Mouse (Mus musculus) liver, embryonic 15.5 days (tissue): Measurements from ENCODE around the gene Rab43. TPM values are rescaled to one million over a fixed set of nuclear protein-coding genes. Genes with fewer than 3 reads are reported as not detected.
"Not testable (repeated sequence)": the region's sequence is repeated elsewhere in the genome, so short reads cannot be mapped to it uniquely, and the experiment has no call there.

ENCODE experiments used
- ATAC-seq: fragments of 200-750 bp; cut with Nextera tagmentation; 2 replicates; pipeline ENCODE4 v1.8.0; 2017; ENCODE audit warnings: moderate number of reproducible peaks, mild to moderate bottlenecking, moderate library complexity; ENCODE audit not compliant: insufficient read depth
- H3K27ac ChIP-seq: fragments of 300-500 bp; sonication (generic); replicated peaks from 2 replicates; pipeline ENCODE4 v1.5.1; 2015; ENCODE audit warnings: mild to moderate bottlenecking, inconsistent platforms
- H3K27me3 ChIP-seq: fragments of 300-500 bp; sonication (generic); 2 replicates; pipeline ENCODE4 v1.6.1; 2015; ENCODE audit warnings: mild to moderate bottlenecking, inconsistent platforms
- H3K36me3 ChIP-seq: fragments of 300-500 bp; sonication (generic); replicated peaks from 2 replicates; pipeline ENCODE4 v1.6.1; 2015; ENCODE audit warnings: moderate library complexity, mild to moderate bottlenecking, inconsistent platforms
- H3K4me1 ChIP-seq: fragments of 300-500 bp; sonication (generic); replicated peaks from 2 replicates; pipeline ENCODE4 v1.6.1; 2015; ENCODE audit warnings: inconsistent platforms
- H3K4me2 ChIP-seq: fragments of 300-500 bp; sonication (generic); 2 replicates; pipeline ENCODE4 v1.6.1; 2015; ENCODE audit warnings: moderate library complexity, mild to moderate bottlenecking, inconsistent platforms
- H3K4me3 ChIP-seq: fragments of 300-500 bp; sonication (generic); replicated peaks from 2 replicates; pipeline ENCODE4 v1.5.1; 2015; ENCODE audit warnings: mild to moderate bottlenecking, inconsistent platforms
- H3K9ac ChIP-seq: fragments of 300-500 bp; sonication (generic); 2 replicates; pipeline ENCODE4 v1.6.1; 2015; ENCODE audit warnings: moderate library complexity, mild to moderate bottlenecking, inconsistent platforms
- H3K9me3 ChIP-seq: fragments of 300-500 bp; sonication (generic); replicated peaks from 2 replicates; pipeline ENCODE4 v1.6.1; 2016; ENCODE audit warnings: inconsistent platforms
- WGBS: fragments of 180-500 bp; shearing (Covaris S2); methylation state at CpG from one replicate; pipeline ENCODE4 v1.1.7; 2015; ENCODE audit warnings: mixed read lengths; ENCODE audit not compliant: insufficient replicate concordance; 5-methylcytosine and 5-hydroxymethylcytosine counted together
- polyA plus RNA-seq: library from polyadenylated mRNA; unstranded; fragments of >200 nt; fragmentation: Nextera tagmentation; extraction: Ambion mirVana; gene quantifications from 2 replicates; pipeline ENCODE4 v1.2.1, GENCODE M21; 2015

The Rab43 gene
- polyA plus RNA-seq, 1 experiment from 2014 or later = 33.2 TPM

GRCm38 (mm10) chr6:87770626-87771025 is 41.3 kb downstream of the Rab43 start:
- Histone ChIP-seq H3K4me1 (peaks cover 2% of the 10 kb centered on the region), H3K4me2 (no peak overlapping the region), H3K27ac (no peak overlapping the region), H3K9ac (no peak overlapping the region), H3K9me3 (no peaks in the 10 kb centered on the region), H3K36me3 (no peaks in the 10 kb centered on the region), H3K27me3 (no peaks in the 10 kb centered on the region), H3K4me3 (no peak overlapping the region)
- 39% methylated on average over 8 of the region's 8 CpGs for WGBS
- ATAC-seq = peak; percentile 42; the same call in 1 of the 2 replicates

GRCm38 (mm10) chr6:87764296-87764695 is 47.7 kb downstream of the Rab43 start:
- H3K36me3 ChIP-seq, H3K4me3 ChIP-seq, H3K27ac ChIP-seq, ATAC-seq, H3K9me3 ChIP-seq, H3K27me3 ChIP-seq, H3K9ac ChIP-seq, H3K4me2 ChIP-seq: not testable (repeated sequence)
- WGBS = 79% methylated on average over 2 of the region's 2 CpGs
- H3K4me1 ChIP-seq = peaks cover 36% of the 10 kb centered on the region

GRCm38 (mm10) chr6:87763376-87764280 is 48.3 kb downstream of the Rab43 start:
- Histone ChIP-seq H3K36me3 (no peaks in the 10 kb centered on the region), H3K4me1 (peaks cover 36% of the 10 kb centered on the region), H3K27ac (peak overlapping the region; percentile 87), H3K27me3 (no peaks in the 10 kb centered on the region), H3K4me3 (no peak overlapping the region; the same call in 1 of the 2 replicates), H3K9ac (peak overlapping the region; percentile 33; the same call in 1 of the 2 replicates), H3K9me3 (no peaks in the 10 kb centered on the region), H3K4me2 (peak overlapping the region; percentile 51)
- WGBS = 40% methylated on average over 4 of the region's 4 CpGs
- ATAC-seq = peak; percentile 99

- no peaks in the 10 kb centered on the region for H3K27me3 ChIP-seq
- H3K9me3 ChIP-seq = no peaks in the 10 kb centered on the region
- 78% methylated on average over 5 of the region's 5 CpGs for WGBS
- no peak overlapping the region for H3K4me2 ChIP-seq
- no peak for ATAC-seq
- no peaks in the 10 kb centered on the region for H3K36me3 ChIP-seq
- peak overlapping the region; percentile 87 for H3K27ac ChIP-seq
- no peak overlapping the region for H3K9ac ChIP-seq
- no peak overlapping the region for H3K4me3 ChIP-seq
- H3K4me1 ChIP-seq = peaks cover 36% of the 10 kb centered on the region
These were observed 49.8 kb downstream of the Rab43 start for GRCm38 (mm10) chr6:87762161-87762560.

GRCm38 (mm10) chr6:87759850-87760249 is 52.1 kb downstream of the Rab43 start:
- WGBS = 48% methylated on average over 3 of the region's 3 CpGs

GRCm38 (mm10) chr6:87759404-87759803 is 52.6 kb downstream of the Rab43 start:
- no peaks in the 10 kb centered on the region for H3K36me3 ChIP-seq
- H3K9ac ChIP-seq = no peak overlapping the region
- WGBS = 58% methylated on average over 3 of the region's 3 CpGs
- no peaks in the 10 kb centered on the region for H3K9me3 ChIP-seq
- H3K27ac ChIP-seq = peak overlapping the region; percentile 53
- no peaks in the 10 kb centered on the region for H3K27me3 ChIP-seq
- H3K4me3 ChIP-seq = no peak overlapping the region
- H3K4me2 ChIP-seq = peak overlapping the region; percentile 17
- ATAC-seq = no peak
- H3K4me1 ChIP-seq = peaks cover 43% of the 10 kb centered on the region

More at GRCm38 (mm10) chr6:87759850-87760249, 52.1 kb downstream of the Rab43 start:
- H3K27me3 ChIP-seq = no peaks in the 10 kb centered on the region
- H3K9me3 ChIP-seq = no peaks in the 10 kb centered on the region
- ATAC-seq = no peak
- peak overlapping the region; percentile 53 for H3K27ac ChIP-seq
- no peak overlapping the region for H3K9ac ChIP-seq
- peak overlapping the region; percentile 12; the same call in 1 of the 2 replicates for H3K4me2 ChIP-seq
- peaks cover 42% of the 10 kb centered on the region for H3K4me1 ChIP-seq
- no peak overlapping the region for H3K4me3 ChIP-seq
- H3K36me3 ChIP-seq = no peaks in the 10 kb centered on the region

- no peak overlapping the region for H3K27ac ChIP-seq
- H3K9ac ChIP-seq = no peak overlapping the region
- no peak overlapping the region for H3K4me2 ChIP-seq
- no peaks in the 10 kb centered on the region for H3K9me3 ChIP-seq
- peaks cover under 1% of the 10 kb centered on the region; the same call in 1 of the 2 replicates for H3K27me3 ChIP-seq
- no peak overlapping the region for H3K4me3 ChIP-seq
- peaks cover 32% of the 10 kb centered on the region for H3K4me1 ChIP-seq
- ATAC-seq = no peak
- H3K36me3 ChIP-seq = no peaks in the 10 kb centered on the region
- 77% methylated on average over 8 of the region's 8 CpGs for WGBS
These were observed 55.1 kb downstream of the Rab43 start for GRCm38 (mm10) chr6:87756896-87757295.

GRCm38 (mm10) chr6:87755196-87755595 is 56.8 kb downstream of the Rab43 start:
- H3K27ac ChIP-seq = no peak overlapping the region
- no peaks in the 10 kb centered on the region for H3K9me3 ChIP-seq
- no peak; the same call in 1 of the 2 replicates for ATAC-seq
- WGBS = 92% methylated on average over 4 of the region's 4 CpGs
- H3K36me3 ChIP-seq = no peaks in the 10 kb centered on the region
- H3K4me1 ChIP-seq = peaks cover 24% of the 10 kb centered on the region
- no peak overlapping the region for H3K4me2 ChIP-seq
- H3K4me3 ChIP-seq = no peak overlapping the region
- H3K9ac ChIP-seq = no peak overlapping the region
- peaks cover 7% of the 10 kb centered on the region for H3K27me3 ChIP-seq

GRCm38 (mm10) chr6:87751574-87751973 is 60.4 kb downstream of the Rab43 start:
- ATAC-seq = no peak
- peaks cover 45% of the 10 kb centered on the region for H3K4me1 ChIP-seq
- no peak overlapping the region for H3K4me2 ChIP-seq
- no peaks in the 10 kb centered on the region for H3K9me3 ChIP-seq
- H3K36me3 ChIP-seq = no peaks in the 10 kb centered on the region
- peaks cover 7% of the 10 kb centered on the region for H3K27me3 ChIP-seq
- WGBS = 71% methylated on average over 6 of the region's 6 CpGs
- H3K9ac ChIP-seq = no peak overlapping the region
- no peak overlapping the region for H3K4me3 ChIP-seq
- no peak overlapping the region for H3K27ac ChIP-seq

GRCm38 (mm10) chr6:87750184-87750910 is 61.6 kb downstream of the Rab43 start:
- Histone ChIP-seq H3K27me3 (peaks cover 7% of the 10 kb centered on the region), H3K4me2 (no peak overlapping the region), H3K4me3 (no peak overlapping the region), H3K9ac (no peak overlapping the region), H3K9me3 (no peaks in the 10 kb centered on the region), H3K27ac (no peak overlapping the region), H3K4me1 (peaks cover 55% of the 10 kb centered on the region), H3K36me3 (no peaks in the 10 kb centered on the region)
- WGBS = 56% methylated on average over 8 of the region's 8 CpGs
- ATAC-seq = no peak

- H3K9me3 ChIP-seq = no peaks in the 10 kb centered on the region
- no peak overlapping the region for H3K4me2 ChIP-seq
- peaks cover 52% of the 10 kb centered on the region for H3K4me1 ChIP-seq
- no peak for ATAC-seq
- no peak overlapping the region for H3K9ac ChIP-seq
- no peak overlapping the region for H3K4me3 ChIP-seq
- WGBS = 68% methylated on average over 6 of the region's 6 CpGs
- no peaks in the 10 kb centered on the region for H3K36me3 ChIP-seq
- peaks cover 7% of the 10 kb centered on the region for H3K27me3 ChIP-seq
- H3K27ac ChIP-seq = no peak overlapping the region
These were observed 63.4 kb downstream of the Rab43 start for GRCm38 (mm10) chr6:87748531-87748930.
